Mouse (Mus musculus) liver, embryonic 11.5 days (tissue): ENCODE data around the gene Alg14. TPM values are rescaled to one million over a fixed set of nuclear protein-coding genes. Genes with fewer than 3 reads are reported as not detected.

ENCODE experiments used
- ATAC-seq: fragments of 200-750 bp; cut with Nextera tagmentation; replicated peaks from 2 replicates; pipeline ENCODE4 v1.8.0; 2017; ENCODE audit warnings: moderate number of reproducible peaks, mild to moderate bottlenecking, moderate TSS enrichment, moderate library complexity; ENCODE audit not compliant: low FRiP score
- DNase-seq: peaks from one replicate; pipeline ENCODE4 v3.0.0-alpha.2; 2017; ENCODE audit warnings: low spot score
- H3K27ac ChIP-seq: fragments of 300-500 bp; sonication (generic); 2 replicates; pipeline ENCODE4 v1.5.1; 2014; ENCODE audit warnings: mild to moderate bottlenecking, low read depth, low read length, control low read depth
- H3K27me3 ChIP-seq: fragments of 300-500 bp; sonication (generic); replicated peaks from 2 replicates; pipeline ENCODE4 v1.6.1; 2014; ENCODE audit warnings: low read length, mixed read lengths; ENCODE audit not compliant: control insufficient read depth, insufficient read depth
- H3K36me3 ChIP-seq: fragments of 300-500 bp; sonication (generic); 2 replicates; pipeline ENCODE4 v1.6.1; 2014; ENCODE audit warnings: mild to moderate bottlenecking, low read length, moderate library complexity, mixed read lengths; ENCODE audit not compliant: control insufficient read depth, insufficient read depth
- H3K4me1 ChIP-seq: fragments of 300-500 bp; sonication (generic); replicated peaks from 2 replicates; pipeline ENCODE4 v1.6.1; 2014; ENCODE audit warnings: low read length, mixed read lengths; ENCODE audit not compliant: control insufficient read depth, insufficient read depth
- H3K4me2 ChIP-seq: fragments of 300-500 bp; sonication (generic); 2 replicates; pipeline ENCODE4 v1.6.1; 2014; ENCODE audit warnings: mild to moderate bottlenecking, control low read depth, moderate library complexity
- H3K4me3 ChIP-seq: fragments of 300-500 bp; sonication (generic); 2 replicates; pipeline ENCODE4 v1.5.1; 2014; ENCODE audit warnings: low read depth, low read length, control low read depth
- H3K9ac ChIP-seq: fragments of 300-500 bp; sonication (generic); 2 replicates; pipeline ENCODE4 v1.6.1; 2014; ENCODE audit warnings: low read depth, low read length, control low read depth
- H3K9me3 ChIP-seq: fragments of 300-500 bp; sonication (generic); 2 replicates; pipeline ENCODE4 v1.6.1; 2016; ENCODE audit warnings: low read length, inconsistent platforms, mixed read lengths; ENCODE audit not compliant: control insufficient read depth
- WGBS: fragments of 180-500 bp; shearing (Covaris S2); extraction: QIAGEN DNeasy Blood & Tissue Kit; methylation state at CpG from one replicate; pipeline ENCODE4 v1.1.7; 2014; 5-methylcytosine and 5-hydroxymethylcytosine counted together
- polyA plus RNA-seq: library from polyadenylated mRNA; unstranded; fragments of >200 nt; fragmentation: Nextera tagmentation; extraction: Ambion mirVana; gene quantifications from 2 replicates; pipeline ENCODE4 v1.2.1, GENCODE M21; 2014

Gene Alg14
- polyA plus RNA-seq, 1 experiment from 2014 or later: 26.4 TPM

DNA sequence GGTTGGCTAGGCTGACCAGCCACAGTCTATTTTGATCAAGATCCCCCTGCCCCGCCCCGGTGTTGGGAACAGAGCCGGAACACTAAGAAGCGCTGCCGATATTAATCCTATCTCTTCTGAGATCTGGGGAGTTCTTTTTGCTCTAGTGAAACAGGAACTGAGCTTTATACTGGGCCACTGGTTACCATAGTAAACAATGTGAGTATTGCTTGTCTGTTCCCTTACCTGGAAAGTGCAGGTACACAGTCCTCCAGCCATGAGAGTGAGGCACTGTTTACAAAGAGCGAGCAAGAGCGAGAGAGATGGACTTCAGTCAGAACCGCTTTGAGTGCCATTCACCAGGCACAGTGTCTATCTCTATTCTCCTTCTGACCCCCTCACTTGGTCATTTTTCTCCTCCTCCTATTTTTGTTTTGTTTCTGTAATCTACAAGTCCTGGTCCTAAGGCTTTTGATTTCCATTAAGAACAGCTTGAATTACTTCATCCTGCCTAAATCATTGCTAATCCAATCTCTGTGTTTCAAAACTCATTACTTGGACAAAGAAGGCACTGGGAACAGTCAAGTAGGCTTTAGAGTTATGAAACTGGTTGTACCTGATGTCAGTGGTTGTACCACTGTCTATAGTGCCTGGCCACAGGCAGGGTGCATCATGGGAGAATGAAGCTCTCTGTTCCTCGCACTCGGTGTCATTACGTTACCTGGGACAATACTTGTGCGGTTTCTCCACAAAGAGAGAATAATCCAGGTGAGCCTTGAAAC is 55.1 kb downstream of the Alg14 start:
- H3K4me2 ChIP-seq: no peak overlapping the region; the same call in 1 of the 2 replicates
- no peaks in the 10 kb centered on the region for H3K36me3 ChIP-seq
- DNase-seq: no peak
- no peaks in the 10 kb centered on the region for H3K9me3 ChIP-seq
- no peaks in the 10 kb centered on the region for H3K27me3 ChIP-seq
- ATAC-seq: no peak
- WGBS: 78% methylated on average over 12 of the region's 12 CpGs
- H3K27ac ChIP-seq: no peak overlapping the region
- no peak overlapping the region for H3K4me3 ChIP-seq
- no peak overlapping the region for H3K9ac ChIP-seq
- peaks cover 10% of the 10 kb centered on the region for H3K4me1 ChIP-seq

DNA sequence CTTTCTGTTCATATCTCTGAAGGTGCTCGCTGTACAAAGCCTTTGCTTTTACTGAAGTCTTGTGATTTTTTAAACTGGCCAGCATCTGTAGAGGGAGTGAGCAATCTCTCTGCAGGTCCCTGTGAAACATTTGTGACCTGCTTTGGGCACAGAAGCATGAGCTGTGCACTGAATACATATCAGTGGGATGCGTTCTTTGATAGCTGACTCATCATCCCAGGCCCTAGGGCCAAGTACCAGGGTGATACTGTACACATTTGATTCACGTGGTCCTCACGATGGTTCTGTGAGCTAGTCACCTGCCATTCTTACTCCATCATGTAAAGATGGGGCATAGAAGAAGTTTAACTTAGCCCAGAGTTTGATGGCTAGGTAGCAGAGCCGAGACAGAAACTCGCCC is 57.2 kb downstream of the Alg14 start:
- Histone ChIP-seq H3K4me1 (peaks cover 10% of the 10 kb centered on the region), H3K27ac (no peak overlapping the region), H3K9me3 (no peaks in the 10 kb centered on the region), H3K27me3 (no peaks in the 10 kb centered on the region), H3K36me3 (no peaks in the 10 kb centered on the region), H3K4me3 (no peak overlapping the region), H3K4me2 (no peak overlapping the region), H3K9ac (no peak overlapping the region)
- no peak for ATAC-seq
- WGBS: 75% methylated on average over 6 of the region's 6 CpGs
- no peak for DNase-seq

DNA sequence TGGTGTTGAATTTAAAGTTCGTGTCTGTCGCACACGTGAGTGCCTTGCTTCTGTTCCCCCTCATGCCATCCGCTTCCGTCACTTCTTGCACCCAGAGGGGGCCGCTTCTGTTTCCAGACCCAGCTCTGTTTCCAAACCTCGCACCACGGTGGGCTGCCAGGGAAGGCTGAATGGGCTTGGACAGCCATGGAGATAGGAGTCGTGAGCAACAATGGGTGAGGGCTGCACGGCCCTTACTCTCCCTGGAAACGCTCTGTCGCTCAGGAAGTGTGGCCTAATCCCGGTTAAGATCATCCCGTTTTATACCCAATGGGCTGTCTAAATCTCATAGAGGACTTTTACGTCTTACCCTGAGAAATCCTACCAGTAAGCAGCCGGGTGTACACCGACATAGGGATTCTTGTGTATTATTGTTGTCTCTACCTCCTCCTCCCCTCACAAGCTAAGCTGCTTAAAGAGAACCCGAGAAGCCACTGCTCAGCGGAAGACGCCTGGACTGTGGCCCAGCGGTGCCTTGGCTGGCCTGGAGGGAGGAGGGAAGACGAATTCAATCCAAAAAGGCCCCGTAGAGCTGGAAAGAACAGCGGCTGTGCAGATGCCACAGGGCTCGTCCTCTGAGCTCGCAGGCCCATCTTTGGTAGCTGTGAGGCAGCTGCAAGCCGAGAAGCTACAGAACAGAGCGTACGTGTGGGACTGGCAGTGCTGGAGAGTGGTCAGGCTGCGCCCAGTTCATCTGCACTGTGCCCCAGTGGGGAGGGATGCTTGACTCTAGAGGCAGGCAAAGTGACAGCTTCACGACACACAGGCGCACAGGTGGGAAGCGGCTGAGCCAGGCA is 58.0 kb downstream of the Alg14 start:
- 82% methylated on average over 33 of the region's 33 CpGs for WGBS
- Histone ChIP-seq H3K4me3 (no peak overlapping the region), H3K9ac (no peak overlapping the region), H3K4me2 (no peak overlapping the region), H3K27me3 (no peaks in the 10 kb centered on the region), H3K9me3 (no peaks in the 10 kb centered on the region), H3K36me3 (no peaks in the 10 kb centered on the region), H3K27ac (no peak overlapping the region), H3K4me1 (peaks cover 8% of the 10 kb centered on the region)
- no peak for DNase-seq
- no peak for ATAC-seq

DNA sequence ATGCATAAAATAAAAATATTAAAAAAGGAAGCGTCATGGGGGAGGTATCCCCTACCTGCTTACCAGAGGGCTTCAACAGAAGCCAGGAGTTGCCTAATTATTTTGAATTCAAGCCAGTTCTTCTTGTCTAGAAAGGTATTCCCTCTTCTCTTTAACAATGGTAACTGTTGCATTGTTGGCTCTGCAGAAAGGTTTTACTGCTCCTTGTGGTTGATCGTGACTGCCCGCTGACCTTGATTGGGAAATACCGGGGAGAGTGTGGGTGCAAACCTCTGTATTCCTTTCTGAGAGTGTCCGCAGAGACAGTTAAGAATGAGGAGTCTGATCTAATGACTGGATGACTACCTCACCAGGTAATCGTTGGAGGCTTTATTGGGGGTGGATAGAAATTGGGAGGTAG is 59.7 kb downstream of the Alg14 start:
- Histone ChIP-seq H3K4me1 (no peaks in the 10 kb centered on the region), H3K27me3 (no peaks in the 10 kb centered on the region), H3K4me2 (no peak overlapping the region), H3K27ac (no peak overlapping the region), H3K9ac (no peak overlapping the region), H3K36me3 (no peaks in the 10 kb centered on the region), H3K4me3 (no peak overlapping the region), H3K9me3 (no peaks in the 10 kb centered on the region)
- ATAC-seq (no peak), DNase-seq (no peak)
- WGBS: 73% methylated on average over 6 of the region's 6 CpGs

DNA sequence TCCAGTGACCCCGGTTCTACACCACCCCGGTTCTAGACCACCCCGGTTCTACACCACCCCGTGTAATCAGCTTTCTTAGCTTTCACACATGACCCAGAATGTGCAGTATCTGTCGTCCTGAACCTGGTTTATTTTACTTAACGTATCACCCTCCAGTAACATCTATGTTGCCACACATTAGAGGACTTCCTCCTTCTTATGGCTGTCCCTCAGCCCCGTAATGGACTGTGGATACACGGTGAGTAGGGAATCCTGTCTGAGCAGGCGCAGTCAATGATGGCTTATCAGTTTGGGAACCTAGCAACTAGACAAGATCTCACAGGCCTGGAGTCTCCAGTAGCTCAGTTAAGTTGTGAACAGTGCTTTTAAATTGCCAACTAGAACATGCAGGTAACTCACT is 62.7 kb downstream of the Alg14 start:
- Histone ChIP-seq H3K4me2 (no peak overlapping the region), H3K4me3 (no peak overlapping the region), H3K27me3 (no peaks in the 10 kb centered on the region), H3K36me3 (no peaks in the 10 kb centered on the region), H3K9me3 (no peaks in the 10 kb centered on the region), H3K27ac (no peak overlapping the region), H3K9ac (no peak overlapping the region), H3K4me1 (no peaks in the 10 kb centered on the region)
- no peak for DNase-seq
- WGBS: 68% methylated on average over 9 of the region's 9 CpGs
- ATAC-seq: no peak

DNA sequence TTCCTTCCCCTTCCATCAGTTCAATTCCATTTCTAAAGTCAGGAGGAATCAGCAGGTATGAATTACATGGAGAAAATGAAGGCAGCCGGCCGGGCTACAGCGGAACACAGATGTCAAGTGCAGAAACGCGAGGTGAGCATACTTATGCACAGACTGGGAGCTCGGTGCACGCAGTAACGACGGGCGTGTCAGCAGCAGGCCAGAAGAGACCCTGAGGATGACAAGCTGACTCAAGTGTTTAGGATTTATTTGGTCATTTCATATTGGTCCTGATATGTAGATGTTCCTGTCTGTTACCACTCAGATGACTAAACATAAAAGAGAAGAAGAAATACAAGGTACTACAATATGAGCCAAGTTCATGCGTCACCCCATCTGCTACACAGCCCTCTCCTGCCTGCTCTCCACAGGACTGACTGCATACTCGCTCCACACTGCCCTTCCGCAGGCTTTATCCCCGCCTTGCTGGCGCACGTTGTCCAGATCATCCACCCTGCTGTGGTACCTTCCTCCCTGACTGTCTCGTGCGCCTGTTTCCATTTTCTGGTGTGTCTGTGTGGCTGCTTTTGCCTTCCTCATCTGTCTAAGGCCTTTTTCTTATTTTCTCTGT is 63.4 kb downstream of the Alg14 start:
- Histone ChIP-seq H3K27ac (no peak overlapping the region), H3K9ac (no peak overlapping the region), H3K36me3 (no peaks in the 10 kb centered on the region), H3K27me3 (no peaks in the 10 kb centered on the region), H3K4me2 (no peak overlapping the region), H3K9me3 (no peaks in the 10 kb centered on the region), H3K4me1 (no peaks in the 10 kb centered on the region), H3K4me3 (no peak overlapping the region)
- ATAC-seq (no peak), DNase-seq (no peak)
- 85% methylated on average over 18 of the region's 18 CpGs for WGBS

DNA sequence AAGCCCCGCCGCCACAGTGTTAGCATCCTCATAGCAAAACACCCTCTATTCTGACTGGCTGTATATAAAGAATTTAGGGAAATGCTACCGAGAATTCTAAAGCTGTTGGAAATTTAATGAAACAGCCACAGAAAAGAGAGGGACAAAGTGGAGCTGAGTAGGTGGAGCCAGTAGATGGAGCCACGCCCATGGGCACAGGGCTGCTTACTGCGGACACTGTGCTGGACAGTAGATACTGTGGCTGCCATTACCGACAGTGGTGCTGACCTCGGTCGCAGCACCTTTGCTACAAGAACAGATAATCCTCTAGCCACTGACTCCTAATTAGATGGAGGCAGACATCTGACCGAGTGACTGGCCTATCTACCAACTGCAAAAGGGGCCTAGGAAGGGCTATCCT is 64.0 kb downstream of the Alg14 start:
- H3K9me3 ChIP-seq: no peaks in the 10 kb centered on the region
- H3K27me3 ChIP-seq: no peaks in the 10 kb centered on the region
- WGBS: 77% methylated on average over 9 of the region's 9 CpGs
- H3K4me3 ChIP-seq: no peak overlapping the region
- no peak for DNase-seq
- no peak overlapping the region for H3K4me2 ChIP-seq
- H3K9ac ChIP-seq: no peak overlapping the region
- ATAC-seq: no peak; the same call in 1 of the 2 replicates
- no peaks in the 10 kb centered on the region for H3K36me3 ChIP-seq
- H3K4me1 ChIP-seq: no peaks in the 10 kb centered on the region
- no peak overlapping the region for H3K27ac ChIP-seq

DNA sequence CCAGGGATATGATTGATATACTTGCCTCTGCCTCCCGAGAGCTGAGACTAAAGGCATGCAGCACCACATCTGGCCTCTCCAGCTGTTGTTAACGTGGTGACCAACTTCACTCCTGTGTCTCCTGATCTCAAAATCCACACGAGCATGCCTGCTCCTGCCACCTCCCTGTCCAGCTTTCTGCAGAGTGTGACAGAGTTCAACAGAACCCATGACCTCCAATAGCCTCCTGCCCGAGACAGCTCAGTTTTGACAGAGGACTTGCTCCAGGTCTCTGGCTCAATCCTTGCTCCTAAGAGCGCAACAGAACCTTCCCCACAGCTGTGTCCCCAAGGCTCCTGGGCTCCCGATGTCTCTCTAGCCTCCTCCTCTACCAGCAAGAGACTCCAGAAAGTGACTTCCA is 64.5 kb downstream of the Alg14 start:
- DNase-seq: no peak
- H3K4me2 ChIP-seq: no peak overlapping the region
- no peaks in the 10 kb centered on the region for H3K4me1 ChIP-seq
- WGBS: 79% methylated on average over 6 of the region's 6 CpGs
- no peaks in the 10 kb centered on the region for H3K36me3 ChIP-seq
- H3K4me3 ChIP-seq: no peak overlapping the region
- no peak overlapping the region for H3K27ac ChIP-seq
- H3K9me3 ChIP-seq: no peaks in the 10 kb centered on the region
- ATAC-seq: no peak; the same call in 1 of the 2 replicates
- no peaks in the 10 kb centered on the region for H3K27me3 ChIP-seq
- H3K9ac ChIP-seq: no peak overlapping the region
